Mouse (Mus musculus) midbrain, embryonic 14.5 days (tissue): ENCODE measurements around the gene Pcare. TPM values are rescaled to one million over a fixed set of nuclear protein-coding genes. Genes with fewer than 3 reads are reported as not detected.

Experiments used
- ATAC-seq: fragments of 200-750 bp; cut with Nextera tagmentation; 2 replicates; pipeline ENCODE4 v1.8.0; 2017; ENCODE audit warnings: moderate number of reproducible peaks, moderate library complexity; ENCODE audit not compliant: low FRiP score, low TSS enrichment
- DNase-seq: peaks from one replicate; pipeline ENCODE4 v3.0.0-alpha.2; 2015
- H3K27ac ChIP-seq: fragments of 300-500 bp; sonication (generic); replicated peaks from 2 replicates; pipeline ENCODE4 v1.5.1; 2014; ENCODE audit warnings: mild to moderate bottlenecking, low read depth, low read length, moderate library complexity
- H3K27me3 ChIP-seq: fragments of 300-500 bp; sonication (generic); 2 replicates; pipeline ENCODE4 v1.6.1; 2014; ENCODE audit warnings: low read length, control low read depth, mixed read lengths; ENCODE audit not compliant: control insufficient read depth, insufficient read depth
- H3K36me3 ChIP-seq: fragments of 300-500 bp; sonication (generic); 2 replicates; pipeline ENCODE4 v1.6.1; 2014; ENCODE audit warnings: low read length, control low read depth; ENCODE audit not compliant: control insufficient read depth, insufficient read depth
- H3K4me1 ChIP-seq: fragments of 300-500 bp; sonication (generic); 2 replicates; pipeline ENCODE4 v1.6.1; 2014; ENCODE audit warnings: mild to moderate bottlenecking, antibody characterized with exemption, low read length, control low read depth; ENCODE audit not compliant: control insufficient read depth, insufficient read depth
- H3K4me2 ChIP-seq: fragments of 300-500 bp; sonication (generic); 2 replicates; pipeline ENCODE4 v1.6.1; 2014; ENCODE audit warnings: mild to moderate bottlenecking, low read length, moderate library complexity
- H3K4me3 ChIP-seq: fragments of 300-500 bp; sonication (generic); replicated peaks from 2 replicates; pipeline ENCODE4 v1.5.1; 2014; ENCODE audit warnings: low read depth, low read length
- H3K9ac ChIP-seq: fragments of 300-500 bp; sonication (generic); replicated peaks from 2 replicates; pipeline ENCODE4 v1.6.1; 2014; ENCODE audit warnings: mild to moderate bottlenecking, low read length, moderate library complexity
- H3K9me3 ChIP-seq: fragments of 300-500 bp; sonication (generic); 2 replicates; pipeline ENCODE4 v1.6.1; 2016; ENCODE audit warnings: low read length, control low read depth, mixed read lengths; ENCODE audit not compliant: control insufficient read depth
- WGBS: fragments of 180-500 bp; shearing (Covaris S2); extraction: QIAGEN DNeasy Blood & Tissue Kit; methylation state at CpG from one replicate; pipeline ENCODE4 v1.1.7; 2014; 5-methylcytosine and 5-hydroxymethylcytosine counted together
- polyA plus RNA-seq: library from polyadenylated mRNA; unstranded; fragments of >200 nt; fragmentation: Nextera tagmentation; extraction: Ambion mirVana; gene quantifications from 2 replicates; pipeline ENCODE4 v1.2.1, GENCODE M21; 2014

The Pcare gene
- polyA plus RNA-seq, 1 experiment from 2014 or later = not detected

GRCm38 (mm10) chr17:71696396-71696795 lies 56.3 kb downstream of the Pcare start:
- Histone ChIP-seq H3K9me3 (no peaks in the 10 kb centered on the region), H3K9ac (no peak overlapping the region), H3K27me3 (no peaks in the 10 kb centered on the region), H3K27ac (no peak overlapping the region), H3K4me2 (no peak overlapping the region), H3K4me1 (peaks cover 4% of the 10 kb centered on the region; the same call in 1 of the 2 replicates), H3K36me3 (no peaks in the 10 kb centered on the region), H3K4me3 (no peak overlapping the region)
- 91% methylated on average over 5 of the region's 5 CpGs for WGBS
- ATAC-seq (no peak), DNase-seq (no peak)

- Histone ChIP-seq H3K27me3 (no peaks in the 10 kb centered on the region), H3K36me3 (no peaks in the 10 kb centered on the region), H3K4me3 (no peak overlapping the region), H3K4me2 (no peak overlapping the region), H3K9ac (no peak overlapping the region), H3K9me3 (no peaks in the 10 kb centered on the region), H3K27ac (no peak overlapping the region), H3K4me1 (peaks cover 7% of the 10 kb centered on the region; the same call in 1 of the 2 replicates)
- DNase-seq (no peak), ATAC-seq (no peak)
- 77% methylated on average over 15 of the region's 15 CpGs for WGBS
Observed at GRCm38 (mm10) chr17:71695716-71696315, 56.9 kb downstream of the Pcare start.

GRCm38 (mm10) chr17:71695151-71695550 lies 57.5 kb downstream of the Pcare start:
- H3K27ac ChIP-seq = no peak overlapping the region
- DNase-seq (no peak), ATAC-seq (no peak)
- no peak overlapping the region for H3K9ac ChIP-seq
- H3K4me2 ChIP-seq = no peak overlapping the region
- H3K27me3 ChIP-seq = no peaks in the 10 kb centered on the region
- H3K4me3 ChIP-seq = no peak overlapping the region
- H3K9me3 ChIP-seq = no peaks in the 10 kb centered on the region
- WGBS = 94% methylated on average over 8 of the region's 8 CpGs
- peaks cover 7% of the 10 kb centered on the region; the same call in 1 of the 2 replicates for H3K4me1 ChIP-seq
- H3K36me3 ChIP-seq = no peaks in the 10 kb centered on the region

- Histone ChIP-seq H3K4me3 (no peak overlapping the region), H3K27me3 (no peaks in the 10 kb centered on the region), H3K4me1 (peaks cover 7% of the 10 kb centered on the region; the same call in 1 of the 2 replicates), H3K36me3 (no peaks in the 10 kb centered on the region), H3K27ac (no peak overlapping the region), H3K9ac (no peak overlapping the region), H3K4me2 (no peak overlapping the region), H3K9me3 (peaks cover 1% of the 10 kb centered on the region; the same call in 1 of the 2 replicates)
- no peak for ATAC-seq
- 56% methylated on average over 8 of the region's 8 CpGs for WGBS
- no peak for DNase-seq
Observed at GRCm38 (mm10) chr17:71693780-71694179, 58.9 kb downstream of the Pcare start.

Other genes starting within 250 kb of the Pcare start
- gene Ndc80, start 226.0 kb downstream of the Pcare start, polyA plus RNA-seq = 4.6 and 9.6 TPM in 2 replicates
- 1.8 and 1.9 TPM in 2 replicates for gene Spdya, start 200.8 kb downstream of the Pcare start, polyA plus RNA-seq
- gene Wdr43, start 137.0 kb downstream of the Pcare start, polyA plus RNA-seq = 38.8 and 57.0 TPM in 2 replicates
- gene Togaram2, start 79.6 kb downstream of the Pcare start, polyA plus RNA-seq = 0.14 and 0.35 TPM in 2 replicates
- 12.2 and 15.8 TPM in 2 replicates for gene Clip4, start 15.6 kb upstream of the Pcare start, polyA plus RNA-seq